Mouse (Mus musculus): ENCODE results near the gene Rgs3.
"Not testable (repeated sequence)": the region's sequence is repeated elsewhere in the genome, so short reads cannot be mapped to it uniquely, and the experiment has no call there.

Rgs3 gene

DNA sequence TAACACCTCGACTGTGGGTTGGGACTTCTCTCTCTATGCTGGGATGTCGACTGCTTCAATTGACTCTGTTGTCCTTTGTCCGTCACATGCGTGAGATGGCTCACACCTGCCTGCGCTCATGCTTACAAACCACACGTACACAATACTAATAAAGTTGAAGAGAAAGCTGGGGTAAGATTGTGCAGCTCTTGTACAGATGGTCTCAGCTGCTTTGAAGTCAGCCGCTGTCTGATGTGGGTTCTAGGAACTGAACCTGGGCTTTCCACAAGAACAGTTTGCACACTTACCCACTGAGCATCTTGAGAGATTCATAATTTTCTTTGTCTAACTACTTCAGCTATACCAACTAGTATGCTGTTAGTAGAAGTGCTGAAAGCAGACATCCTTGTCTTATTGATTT lies 7.7 kb upstream of the Rgs3 start:
- no peak for DNase-seq (ENCODE audit: low read depth, low spot score)

- no peak for DNase-seq (ENCODE audit: low read depth, low spot score)
Measured at GRCm38 (mm10) chr4:62557436-62557835, 2.2 kb upstream of the Rgs3 start.

GRCm38 (mm10) chr4:62560963-62561629 lies 1.4 kb downstream of the Rgs3 start:
- DNase-seq (ENCODE audit: low read depth, low spot score) = peak; percentile 70

DNA sequence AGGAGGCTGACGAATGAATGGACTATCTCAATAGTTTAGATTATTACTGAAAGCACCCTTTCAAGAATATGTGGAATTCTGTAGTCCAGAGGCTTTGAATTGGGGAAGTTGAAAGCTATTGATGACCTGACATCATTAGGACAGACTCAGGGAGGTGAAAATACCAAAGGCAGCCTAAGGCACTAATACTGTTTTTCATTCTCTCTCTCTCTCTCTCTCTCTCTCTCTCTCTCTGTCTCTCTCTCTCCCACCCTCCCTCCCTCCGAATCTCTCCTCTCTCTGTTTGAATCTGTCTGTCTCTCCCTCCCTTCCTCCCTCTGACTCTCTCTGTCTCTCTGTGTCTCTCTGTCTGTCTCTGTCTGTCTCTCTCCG lies 2.0 kb downstream of the Rgs3 start:
- no peak for DNase-seq (ENCODE audit: low read depth, low spot score)

GRCm38 (mm10) chr4:62562006-62562405 lies 2.4 kb downstream of the Rgs3 start:
- DNase-seq (ENCODE audit: low read depth, low spot score) = no peak

DNA sequence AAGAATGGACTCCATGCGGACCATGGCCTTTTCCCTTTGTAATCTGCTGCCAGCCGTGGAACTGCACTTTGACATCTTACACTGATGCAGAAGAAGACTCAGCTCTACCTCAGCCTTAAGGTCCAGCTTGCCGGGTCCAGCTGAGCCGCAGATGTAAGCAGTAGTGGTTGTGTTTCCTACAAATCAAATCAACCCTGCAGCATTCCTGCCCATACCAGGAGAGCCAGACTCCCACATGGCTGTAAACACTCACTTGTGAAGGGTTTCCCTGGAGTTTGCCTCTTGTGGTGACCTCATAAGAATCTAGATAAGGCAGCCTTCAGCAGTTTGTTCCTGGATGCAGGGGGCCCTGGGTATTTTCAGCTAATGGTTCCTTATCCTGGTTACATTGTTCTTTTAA lies 6.9 kb downstream of the Rgs3 start:
- DNase-seq (ENCODE audit: low read depth, low spot score) = no peak

DNA sequence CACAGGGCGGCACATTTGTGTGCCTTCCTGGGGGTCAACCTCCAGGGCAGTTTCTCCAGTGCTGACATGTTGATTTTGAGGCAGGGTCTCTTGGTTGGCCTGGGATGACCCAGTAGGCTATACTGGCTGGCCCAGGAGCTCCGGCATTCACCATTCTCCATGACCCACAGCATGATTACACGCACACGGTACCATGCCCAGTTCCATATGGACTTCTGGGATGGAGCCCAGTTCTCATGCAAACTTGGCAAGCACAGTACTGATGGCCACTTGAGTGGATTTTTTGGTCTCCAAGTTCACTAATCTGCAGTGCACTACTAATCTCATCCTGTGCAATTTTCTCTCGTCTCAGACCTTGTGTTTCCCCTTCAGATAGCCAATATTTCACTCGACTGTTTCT lies 8.0 kb downstream of the Rgs3 start:
- DNase-seq (ENCODE audit: low read depth, low spot score) = no peak

- DNase-seq (ENCODE audit: low read depth, low spot score) = no peak
Measured at GRCm38 (mm10) chr4:62568359-62568758, 8.7 kb downstream of the Rgs3 start.

DNA sequence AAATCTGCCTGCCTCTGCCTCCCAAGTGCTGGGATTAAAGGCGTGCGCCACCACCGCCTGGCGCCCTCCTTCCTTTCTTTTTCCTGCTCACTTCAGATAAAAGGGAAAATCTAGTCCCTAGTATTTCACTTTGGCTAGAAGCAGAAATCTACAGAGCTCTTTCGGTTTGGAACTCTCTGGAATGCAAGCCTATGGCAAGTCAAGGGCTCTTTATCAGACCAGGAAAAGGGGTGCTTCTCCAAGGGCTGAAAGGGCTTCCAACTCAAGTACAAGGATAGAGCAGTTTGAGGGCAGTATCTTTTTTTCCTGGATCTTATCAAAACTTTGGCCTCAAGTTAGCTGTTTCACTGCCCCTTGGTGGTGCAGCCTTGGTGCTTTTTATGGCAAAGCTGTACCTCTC lies 10.0 kb downstream of the Rgs3 start:
- no peak for DNase-seq (ENCODE audit: low read depth, low spot score)

DNA sequence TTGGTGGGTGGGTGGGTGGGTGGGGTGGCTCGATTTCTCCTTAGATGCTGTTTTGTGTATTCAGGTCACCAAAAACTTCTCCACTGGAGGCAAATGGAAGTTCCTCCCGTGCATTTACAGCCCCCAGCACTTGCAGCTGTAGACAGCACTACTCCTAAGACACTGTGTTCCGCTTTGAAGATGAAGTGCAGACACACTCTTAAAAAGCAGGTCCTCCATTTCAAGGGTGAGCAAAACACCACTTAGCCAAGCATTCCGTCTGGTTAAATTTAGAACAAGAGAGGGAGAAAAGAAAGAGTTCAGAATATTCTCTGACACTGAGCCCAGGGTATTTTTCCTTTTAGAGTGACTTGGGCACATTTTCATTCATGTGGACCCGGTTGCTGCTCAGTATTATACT lies 10.4 kb downstream of the Rgs3 start:
- no peak for DNase-seq (ENCODE audit: low read depth, low spot score)

DNA sequence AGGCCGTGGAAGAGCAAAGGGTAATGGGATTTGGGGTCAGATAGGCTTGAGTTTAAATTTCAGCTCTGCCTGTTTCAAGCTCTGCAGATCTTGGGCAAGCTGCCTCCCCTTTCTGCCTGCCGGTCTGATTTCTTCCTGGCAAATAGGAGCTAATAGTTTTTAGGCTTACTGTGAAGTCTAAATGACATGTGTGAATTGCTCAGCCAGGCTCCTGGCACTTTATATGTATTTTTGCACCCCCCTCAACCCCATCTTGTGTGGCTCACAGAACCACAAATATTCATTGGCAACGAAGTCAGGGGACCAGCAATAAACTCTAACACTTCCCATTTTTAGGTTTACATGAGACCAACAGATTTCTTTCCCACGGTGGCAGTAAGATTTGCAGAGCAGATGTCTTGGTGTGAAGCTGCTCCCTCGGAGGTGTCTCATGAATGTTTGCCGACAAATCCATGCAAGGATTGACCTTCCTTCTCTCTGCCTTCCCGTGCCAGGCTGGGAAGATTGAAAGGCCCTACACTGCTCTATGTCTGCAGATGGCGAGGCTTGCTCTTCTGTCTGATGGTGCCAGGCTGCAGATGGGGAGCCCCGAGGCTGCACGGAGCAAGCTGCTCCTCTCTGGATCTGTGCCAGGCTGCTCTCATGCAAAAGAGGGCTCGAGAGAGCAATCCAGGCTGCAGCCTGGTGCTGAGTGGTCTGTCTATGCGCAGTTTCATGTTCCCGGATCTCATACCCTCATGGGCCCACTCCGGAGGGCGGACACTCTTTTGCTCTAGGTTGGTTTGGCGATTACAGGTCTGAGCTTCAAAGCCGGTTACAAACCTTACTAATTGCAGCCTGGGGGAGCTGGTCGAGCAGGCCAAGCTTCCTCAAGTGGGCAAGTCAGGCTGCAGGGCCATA lies 23.0 kb downstream of the Rgs3 start:
- DNase-seq (ENCODE audit: low read depth, low spot score) = peak; percentile 79

GRCm38 (mm10) chr4:62583265-62584092 lies 23.8 kb downstream of the Rgs3 start:
- no peak for DNase-seq (ENCODE audit: low read depth, low spot score)

DNA sequence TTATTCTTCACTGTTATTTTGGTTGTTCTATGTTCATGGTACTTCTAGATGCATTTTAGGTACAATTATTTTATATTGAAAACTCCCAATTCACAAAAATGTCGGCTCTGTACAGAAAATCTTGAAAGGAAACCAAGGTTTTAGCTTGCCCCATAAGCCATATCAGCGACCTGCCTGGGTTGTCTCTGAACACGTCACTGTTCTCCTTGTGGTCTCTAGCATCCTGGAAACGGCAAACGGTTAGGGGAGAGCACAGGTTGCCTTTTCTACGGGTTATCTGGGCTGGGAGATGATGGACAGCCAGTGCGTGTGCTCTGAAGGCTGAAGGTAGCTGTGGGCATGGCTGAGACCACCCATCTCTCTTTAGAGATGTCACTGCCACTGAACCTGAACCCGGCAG lies 27.4 kb downstream of the Rgs3 start:
- DNase-seq (ENCODE audit: low read depth, low spot score) = no peak

DNA sequence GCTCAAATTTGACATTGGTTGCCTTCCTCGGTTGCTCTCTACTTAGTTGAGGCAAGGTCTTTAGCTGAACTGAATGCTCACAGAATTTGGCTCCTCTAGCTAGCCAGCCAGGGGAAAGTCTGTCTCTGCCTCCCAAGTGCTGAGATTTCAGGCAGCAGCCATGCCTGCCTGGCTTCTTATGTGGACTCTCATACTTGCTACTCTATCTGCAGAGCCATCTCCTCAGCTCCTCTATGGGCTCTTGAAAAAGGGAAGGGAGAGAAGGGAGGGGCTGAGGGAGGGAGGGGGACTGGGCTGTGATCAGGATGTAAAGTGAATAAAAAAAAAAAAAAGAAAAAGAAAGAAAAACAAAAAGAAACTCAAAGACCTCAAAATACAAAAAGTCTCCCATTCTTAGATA lies 31.2 kb downstream of the Rgs3 start:
- no peak for DNase-seq (ENCODE audit: low read depth, low spot score)

GRCm38 (mm10) chr4:62591326-62591725 lies 31.7 kb downstream of the Rgs3 start:
- no peak for DNase-seq (ENCODE audit: low read depth, low spot score)

DNA sequence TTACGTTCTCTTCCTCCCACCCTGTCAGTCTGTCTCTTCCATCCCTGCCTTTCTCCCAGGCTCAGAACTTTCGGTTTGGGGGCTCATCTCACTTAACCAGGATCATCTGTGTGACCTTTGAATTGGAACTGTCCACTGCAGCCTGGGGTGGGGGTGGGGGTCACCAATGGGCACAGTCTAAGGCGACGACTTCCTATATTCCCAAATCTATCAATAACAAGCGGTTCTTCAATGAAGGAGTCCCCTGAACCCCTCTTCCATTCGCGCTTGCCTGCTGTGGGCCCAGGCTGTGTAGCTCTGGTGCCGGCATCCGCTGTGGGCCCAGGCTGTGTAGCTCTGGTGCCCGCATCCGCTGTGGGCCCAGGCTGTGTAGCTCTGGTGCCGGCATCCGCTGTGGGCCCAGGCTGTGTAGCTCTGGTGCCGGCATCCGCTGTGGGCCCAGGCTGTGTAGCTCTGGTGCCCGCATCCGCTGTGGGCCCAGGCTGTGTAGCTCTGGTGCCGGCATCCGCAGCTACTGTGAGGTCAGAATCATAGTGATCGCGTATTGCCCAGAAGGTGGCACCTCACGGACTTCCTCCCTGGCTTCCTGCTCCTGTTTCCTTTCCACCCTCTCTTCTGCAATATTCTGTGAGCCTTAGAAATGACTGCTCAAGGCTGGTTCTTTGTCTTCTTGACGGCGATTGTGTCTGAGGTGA lies 34.0 kb downstream of the Rgs3 start:
- not testable (repeated sequence) for DNase-seq (ENCODE audit: low read depth, low spot score)

GRCm38 (mm10) chr4:62594442-62594841 lies 34.8 kb downstream of the Rgs3 start:
- no peak for DNase-seq (ENCODE audit: low read depth, low spot score)

GRCm38 (mm10) chr4:62596051-62596450 lies 36.4 kb downstream of the Rgs3 start:
- no peak for DNase-seq (ENCODE audit: low read depth, low spot score)

- DNase-seq (ENCODE audit: low read depth, low spot score) = no peak
Measured at GRCm38 (mm10) chr4:62600549-62600948, 40.9 kb downstream of the Rgs3 start.

DNA sequence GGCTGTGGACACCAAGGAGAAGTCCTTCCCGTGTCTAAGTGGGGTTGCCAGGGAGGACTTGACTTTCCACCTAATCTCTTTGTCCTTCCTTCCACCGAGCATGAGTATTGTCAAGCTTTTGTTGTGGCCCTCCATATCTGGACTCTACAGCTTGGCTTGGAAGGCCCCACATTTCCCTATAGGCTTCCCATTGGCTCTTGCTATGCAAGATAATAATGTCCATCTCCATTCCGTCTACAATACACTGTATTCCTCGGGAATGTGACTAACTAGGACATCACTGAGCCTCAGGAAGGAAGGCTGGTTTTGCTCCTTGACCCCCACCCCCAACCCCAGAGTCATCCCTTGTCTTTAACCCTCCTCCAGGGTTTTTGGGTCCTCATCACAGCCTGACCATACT lies 44.0 kb downstream of the Rgs3 start:
- DNase-seq (ENCODE audit: low read depth, low spot score) = no peak

- DNase-seq (ENCODE audit: low read depth, low spot score) = no peak
Measured at GRCm38 (mm10) chr4:62604094-62604493, 44.4 kb downstream of the Rgs3 start.
